Mouse (Mus musculus) stomach, postnatal 0 days (tissue): ENCODE data around the gene Ankrd44.

Experiments used
- CTCF ChIP-seq: IDR thresholded peaks from 2 replicates; pipeline ENCODE4 v1.5.1; 2016; ENCODE audit warnings: antibody characterized with exemption, low read depth, mild to moderate bottlenecking, moderate library complexity
- EP300 ChIP-seq: optimal IDR thresholded peaks from 2 replicates; pipeline ENCODE3; 2016; ENCODE audit warnings: antibody characterized with exemption

DNA sequence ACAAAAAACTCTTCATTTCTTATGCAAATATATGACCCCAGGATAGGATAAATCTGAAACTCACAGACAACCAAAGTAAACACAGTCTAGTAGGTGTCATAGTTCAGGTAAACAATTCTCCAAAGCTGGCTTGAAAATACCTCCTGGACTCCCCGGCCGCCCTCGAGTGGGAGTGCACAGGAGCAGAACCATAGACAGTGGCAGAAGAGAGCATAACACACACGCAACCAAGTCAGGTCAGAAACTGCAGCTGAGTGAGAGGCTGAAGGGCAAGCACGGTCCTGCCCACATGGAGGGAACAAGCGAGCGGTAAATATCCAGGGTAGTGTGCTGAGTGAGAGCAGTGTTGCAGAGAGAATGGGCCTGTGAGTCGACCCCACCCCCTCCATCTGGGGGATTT is 76.1 kb downstream of the Ankrd44 start:
- TF ChIP-seq EP300, result no peak
- TF ChIP-seq CTCF, result no peak
